Comparison of ENCODE assay signal across 40 mouse cellular contexts in genomic region chr11:97787961-97788360, GRCm38 (mm10). TPM values are rescaled to one million over a fixed set of nuclear protein-coding genes. Genes with fewer than 3 reads are reported as not detected.
"Had no signal": no experiment of that assay in that cellular context is flagged by ENCODE, and none has a peak within 500 bp of the region (broad histone marks: within the 10 kb centered on the region; RNA-seq: fewer than 3 reads in every experiment).

No protein-coding gene starts in this region.

- H3K9ac ChIP-seq: limb, embryonic 12.5 days; limb, embryonic 13.5 days; limb, embryonic 15.5 days; liver, embryonic 12.5 days; liver, embryonic 13.5 days; liver, embryonic 14.5 days; liver, embryonic 15.5 days; liver, postnatal 0 days; lung, embryonic 14.5 days; lung, embryonic 15.5 days; midbrain, embryonic 12.5 days; midbrain, embryonic 13.5 days; midbrain, embryonic 15.5 days; neural tube, embryonic 12.5 days had no signal

- ATAC-seq: liver, embryonic 12.5 days; liver, postnatal 0 days; lung, postnatal 0 days; midbrain, embryonic 13.5 days; midbrain, embryonic 15.5 days; midbrain, embryonic 16.5 days had no signal

- H3K4me3 ChIP-seq: limb, embryonic 10.5 days; limb, embryonic 12.5 days; limb, embryonic 13.5 days; limb, embryonic 15.5 days; liver, embryonic 12.5 days; liver, embryonic 13.5 days; liver, embryonic 15.5 days; lung, embryonic 15.5 days; megakaryocyte, embryonic 14.5 days; midbrain, embryonic 10.5 days; midbrain, embryonic 12.5 days; midbrain, embryonic 13.5 days; midbrain, embryonic 15.5 days; myocyte; neural tube, embryonic 12.5 days had no signal

- H3K9me3 ChIP-seq: limb, embryonic 10.5 days; limb, embryonic 13.5 days; limb, embryonic 15.5 days; liver, embryonic 12.5 days; liver, embryonic 13.5 days; liver, embryonic 15.5 days; lung, embryonic 15.5 days; megakaryocyte, embryonic 14.5 days; midbrain, embryonic 10.5 days; midbrain, embryonic 12.5 days; midbrain, embryonic 13.5 days; midbrain, embryonic 15.5 days; neural tube, embryonic 12.5 days had no signal

- H3K4me2 ChIP-seq: limb, embryonic 12.5 days; limb, embryonic 13.5 days; limb, embryonic 15.5 days; liver, embryonic 11.5 days; liver, embryonic 12.5 days; liver, embryonic 13.5 days; liver, embryonic 15.5 days; lung, embryonic 14.5 days; lung, embryonic 15.5 days; midbrain, embryonic 11.5 days; midbrain, embryonic 12.5 days; midbrain, embryonic 13.5 days; midbrain, embryonic 15.5 days; neural tube, embryonic 12.5 days had no signal

- H3K36me3 ChIP-seq: limb, embryonic 10.5 days; limb, embryonic 12.5 days; limb, embryonic 13.5 days; limb, embryonic 15.5 days; liver, embryonic 13.5 days; liver, embryonic 15.5 days; lung, embryonic 15.5 days; midbrain, embryonic 10.5 days; midbrain, embryonic 12.5 days; midbrain, embryonic 13.5 days; midbrain, embryonic 15.5 days; neural tube, embryonic 12.5 days had no signal

- H3K27me3 ChIP-seq: limb, embryonic 12.5 days; limb, embryonic 13.5 days; limb, embryonic 15.5 days; liver, embryonic 12.5 days; liver, embryonic 13.5 days; liver, embryonic 15.5 days; lung, embryonic 15.5 days; megakaryocyte, embryonic 14.5 days; midbrain, embryonic 12.5 days; midbrain, embryonic 13.5 days; midbrain, embryonic 15.5 days; neural tube, embryonic 12.5 days had no signal

- H3K4me1 ChIP-seq: limb, embryonic 10.5 days had no signal

- H3K27ac ChIP-seq: limb, embryonic 10.5 days; limb, embryonic 12.5 days; limb, embryonic 13.5 days; limb, embryonic 15.5 days; liver, embryonic 12.5 days; liver, embryonic 13.5 days; liver, embryonic 14.5 days; liver, embryonic 15.5 days; lung, embryonic 15.5 days; macrophage; midbrain, embryonic 10.5 days; midbrain, embryonic 12.5 days; midbrain, embryonic 13.5 days; midbrain, embryonic 15.5 days; neural tube, embryonic 12.5 days had no signal

- DNase-seq: left cerebral cortex, postnatal 4 days; liver; liver, embryonic 13.5 days; liver, postnatal 0 days; lung, adult 18-20 months; lung, adult 2 months; lung, embryonic 14.5 days; lung, postnatal 10 days; lung, postnatal 14 days; lung, postnatal 36 days; lung, postnatal 4 days; midbrain, embryonic 14.5 days had no signal

RNA-seq across cellular contexts. Expression of gene 1700001P01Rik, which starts 12.2 kb away (rescaled TPM):
- total RNA-seq: liver, adult 2 months; megakaryocyte, adult 5-6 weeks; megakaryocyte-erythroid progenitor cell, adult 5-6 weeks; midbrain, postnatal 0 days; monocyte, adult 5-6 weeks had no signal
- polyA plus RNA-seq: limb, embryonic 11.5 days; limb, embryonic 12.5 days; liver, adult 2 months; liver, embryonic 11.5 days; liver, embryonic 12.5 days; liver, embryonic 15.5 days; liver, embryonic 16.5 days; liver, postnatal 0 days; lung, embryonic 14.5 days; lung, postnatal 0 days; macrophage; midbrain, embryonic 14.5 days; midbrain, postnatal 0 days; neural tube, embryonic 11.5 days had no signal
